Mouse (Mus musculus) liver, embryonic 14.5 days (tissue): ENCODE results near the gene Ttpal.

Experiments used
- CTCF ChIP-seq: IDR thresholded peaks from 2 replicates; pipeline ENCODE4 v1.5.1; 2016; ENCODE audit warnings: antibody characterized with exemption, low read depth, control low read depth
- EP300 ChIP-seq: IDR thresholded peaks from 2 replicates; pipeline ENCODE4 v1.6.1; 2016; ENCODE audit warnings: antibody characterized with exemption, low read depth

- TF ChIP-seq CTCF (no peak), EP300 (no peak)
Observed at GRCm38 (mm10) chr2:163595119-163595518, 7.0 kb upstream of the Ttpal start.
